Mouse (Mus musculus): Measurements from ENCODE around the gene Gm49630.
"Not testable (repeated sequence)": the region's sequence is repeated elsewhere in the genome, so short reads cannot be mapped to it uniquely, and the experiment has no call there.

The Gm49630 gene

DNA sequence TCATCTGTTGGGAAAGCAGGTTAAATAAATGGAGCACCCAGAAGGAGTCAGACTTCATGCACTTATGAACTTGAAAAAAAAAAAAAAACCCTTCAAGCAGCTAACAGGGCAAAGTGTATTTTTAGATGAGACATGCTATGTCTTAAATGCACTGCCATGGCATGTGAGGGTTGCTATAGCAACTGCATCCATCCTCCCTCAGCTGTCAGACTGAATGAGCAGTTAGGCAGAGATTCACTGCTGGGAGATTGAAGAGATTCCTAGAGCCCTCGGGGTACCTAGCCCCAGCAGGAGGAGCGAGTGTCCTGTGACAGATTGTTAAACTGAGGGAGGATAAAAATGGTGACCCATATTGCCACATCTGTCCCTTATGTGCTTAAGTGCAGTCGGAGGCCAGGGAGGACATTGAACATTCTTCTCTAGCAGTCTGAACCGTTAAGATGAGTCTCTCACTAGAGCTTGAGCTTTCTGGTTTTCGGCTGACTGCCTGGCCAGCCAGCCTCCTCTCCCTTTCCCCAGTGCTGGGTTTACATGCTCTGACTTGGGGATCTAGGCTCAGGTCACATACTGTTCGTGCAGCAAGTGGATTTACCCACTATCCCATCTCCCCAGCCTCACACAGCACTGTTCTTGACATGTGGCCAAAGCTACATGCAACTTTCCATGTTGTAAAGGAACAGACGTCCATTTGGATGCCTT lies 5.0 kb downstream of the Gm49630 start:
- not testable (repeated sequence) for DNase-seq (ENCODE audit: low spot score in 2 of 2)

DNA sequence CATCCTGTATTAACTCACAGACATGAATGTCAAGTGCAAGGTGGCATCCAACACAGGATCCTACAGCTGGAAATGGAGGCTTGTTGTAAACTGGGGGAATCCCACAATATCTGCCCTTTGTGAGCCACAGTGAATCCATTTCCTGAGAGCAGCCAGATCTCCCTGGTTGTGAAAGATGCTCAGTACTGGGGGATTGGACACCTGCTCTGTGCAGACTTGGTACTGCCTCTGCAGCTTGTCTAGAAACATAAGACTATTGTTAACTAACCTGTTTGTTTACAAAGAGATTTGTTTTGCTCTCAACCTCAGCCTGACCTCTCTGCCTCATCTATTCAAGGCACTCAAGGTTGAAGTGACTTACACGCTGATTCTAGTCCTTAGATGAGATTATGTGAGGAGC lies 5.5 kb downstream of the Gm49630 start:
- DNase-seq (ENCODE audit: low spot score in 2 of 2), result not testable (repeated sequence)

- not testable (repeated sequence) for DNase-seq (ENCODE audit: low spot score in 2 of 2)
Measured at GRCm38 (mm10) chr17:7365615-7366014, 6.2 kb downstream of the Gm49630 start.

DNA sequence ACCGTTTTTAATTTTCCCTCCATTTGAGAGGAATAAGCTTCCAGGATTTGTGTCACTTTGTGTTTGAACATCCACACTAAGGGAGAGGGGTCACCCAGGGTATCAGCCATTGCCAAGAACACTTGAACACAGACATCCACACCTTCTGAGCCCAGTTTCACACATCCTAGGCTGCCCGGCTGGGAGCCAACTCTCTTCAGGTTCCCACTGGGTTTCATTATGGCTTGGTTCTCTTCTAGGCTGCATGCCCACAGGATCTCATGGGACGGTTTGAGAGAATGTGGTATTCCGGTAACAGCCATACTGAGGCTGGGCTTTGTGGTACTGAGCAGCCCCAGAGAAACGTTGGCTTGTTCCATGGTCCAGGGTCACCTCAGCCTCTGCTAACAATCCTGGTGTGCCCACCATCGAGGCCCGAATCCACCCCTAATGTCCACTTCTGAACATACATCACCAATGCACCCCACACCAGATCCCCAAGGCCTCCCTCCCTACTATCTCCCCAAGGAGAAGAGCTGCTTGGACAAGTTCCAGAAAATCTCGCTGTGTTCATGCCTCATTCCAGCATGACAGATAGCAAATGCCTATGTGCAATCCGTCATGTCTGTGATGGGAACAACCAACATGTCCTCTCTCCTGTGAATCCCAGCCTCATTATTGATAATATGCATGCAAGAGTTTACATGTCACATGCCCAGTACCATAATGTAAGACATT lies 10.9 kb downstream of the Gm49630 start:
- not testable (repeated sequence) for DNase-seq (ENCODE audit: low spot score in 2 of 2)

- not testable (repeated sequence) for DNase-seq (ENCODE audit: low spot score in 2 of 2)
Measured at GRCm38 (mm10) chr17:7359806-7360205, 12.0 kb downstream of the Gm49630 start.

- DNase-seq (ENCODE audit: low spot score in 2 of 2), result not testable (repeated sequence)
Measured at GRCm38 (mm10) chr17:7352596-7352995, 19.2 kb downstream of the Gm49630 start, which contains the start of gene Ttll2. TSS of gene Ttll2 (minus strand) at chr17:7352696.

DNA sequence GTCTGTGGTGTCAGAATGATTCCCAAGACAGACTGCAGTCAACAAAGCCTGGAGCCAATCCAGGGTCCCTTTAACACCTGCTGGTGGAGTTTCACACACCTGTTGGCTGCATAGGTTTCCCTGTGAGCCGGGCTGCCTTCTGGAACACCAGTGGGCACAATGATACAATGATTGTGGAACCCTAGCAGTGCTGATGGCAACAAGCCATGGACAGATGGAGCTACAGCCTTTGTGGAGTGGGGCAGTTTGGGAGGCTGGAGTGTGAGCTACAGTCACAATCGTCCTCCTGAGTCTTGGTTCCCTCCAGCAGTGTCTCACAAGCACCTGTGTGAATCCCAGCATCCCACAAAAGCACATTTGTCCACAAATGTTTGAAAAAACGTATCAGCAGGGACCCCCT lies 23.0 kb downstream of the Gm49630 start:
- not testable (repeated sequence) for DNase-seq (ENCODE audit: low spot score in 2 of 2)

DNA sequence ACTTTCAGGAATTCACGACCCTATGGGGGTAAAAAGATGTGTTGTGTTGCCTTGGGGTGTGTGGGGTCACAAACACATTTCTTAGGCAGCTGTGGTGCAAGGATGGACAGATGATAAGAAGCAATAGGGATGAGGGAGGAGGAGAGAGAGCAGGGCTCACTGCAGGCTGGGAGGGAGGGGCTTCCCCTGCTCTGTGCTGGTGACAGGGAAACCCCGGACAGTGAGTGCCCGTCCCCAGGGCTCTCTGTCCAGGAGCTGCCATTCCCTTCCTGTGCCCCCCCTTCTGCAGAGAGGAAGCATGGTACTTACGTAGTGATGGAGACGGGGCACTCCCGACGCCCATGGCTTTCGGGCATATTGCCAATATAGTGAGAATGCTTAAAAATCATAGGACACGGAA lies 34.4 kb downstream of the Gm49630 start:
- not testable (repeated sequence) for DNase-seq (ENCODE audit: low spot score in 2 of 2)

DNA sequence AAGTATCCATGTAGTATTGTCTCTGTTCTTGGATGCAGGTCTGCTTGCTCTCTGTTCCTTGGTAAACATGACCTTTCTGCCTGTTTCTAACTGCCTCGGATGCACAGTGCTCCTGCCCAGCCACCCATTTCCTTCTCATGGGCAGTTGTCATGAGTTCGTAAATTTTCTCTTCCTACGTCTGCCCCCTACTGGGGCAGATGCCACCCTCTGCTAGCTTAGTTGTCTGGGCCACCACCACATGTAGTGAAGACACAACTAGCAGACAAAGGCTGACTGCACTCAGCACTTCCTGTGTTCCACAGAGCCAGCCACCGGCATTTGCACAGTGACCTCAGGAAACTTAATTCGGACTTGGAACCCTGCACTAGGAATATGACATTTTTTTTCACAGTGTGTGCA lies 39.0 kb downstream of the Gm49630 start:
- not testable (repeated sequence) for DNase-seq (ENCODE audit: low spot score in 2 of 2)

- not testable (repeated sequence) for DNase-seq (ENCODE audit: low spot score in 2 of 2)
Measured at GRCm38 (mm10) chr17:7326415-7326814, 45.4 kb downstream of the Gm49630 start.

DNA sequence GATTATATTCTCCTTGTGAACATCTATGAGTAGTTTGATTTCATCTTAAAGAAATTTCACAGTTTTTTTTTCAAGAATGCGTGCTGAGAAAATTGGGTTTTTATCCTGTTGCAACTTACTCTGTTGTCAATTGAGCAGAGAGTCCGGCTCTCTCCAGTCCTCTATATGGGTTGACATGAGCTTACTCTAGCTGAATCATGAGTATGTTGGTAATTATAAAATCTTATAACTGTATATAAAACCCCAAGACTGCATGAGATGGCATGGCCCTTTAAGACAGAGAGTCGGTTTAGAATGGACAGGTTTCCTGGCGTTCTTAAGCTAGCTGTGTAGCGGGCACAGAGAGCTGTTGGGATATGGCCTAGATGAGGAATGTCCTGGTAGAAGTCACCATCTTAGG lies 47.4 kb downstream of the Gm49630 start, which contains the start of gene Tcp10a:
Gene Tcp10a (plus strand): TSS at position 301 of the 400 bp plus-strand sequence.
- not testable (repeated sequence) for DNase-seq (ENCODE audit: low spot score in 2 of 2)

DNA sequence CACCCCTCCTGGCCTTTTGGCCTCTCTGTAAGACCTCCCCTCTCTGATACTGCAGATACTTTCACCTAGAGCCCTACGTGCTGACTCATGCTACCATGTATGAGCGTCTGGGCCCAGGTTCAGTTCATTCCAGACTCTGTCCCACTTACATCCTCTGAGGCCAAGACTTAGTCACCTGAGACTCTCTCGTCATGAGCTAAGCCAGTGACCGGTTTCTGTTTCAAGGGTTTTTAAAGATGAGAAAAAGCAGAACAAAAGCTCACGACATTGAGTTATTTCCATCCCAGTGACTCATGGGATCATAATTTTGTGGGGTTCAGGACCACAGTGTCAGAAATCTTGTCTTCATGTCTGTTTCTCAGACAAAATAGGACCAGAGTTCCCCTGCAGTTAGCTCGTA lies 52.0 kb downstream of the Gm49630 start:
- DNase-seq (ENCODE audit: low spot score in 2 of 2), result not testable (repeated sequence)

- not testable (repeated sequence) for DNase-seq (ENCODE audit: low spot score in 2 of 2)
Measured at GRCm38 (mm10) chr17:7315693-7316382, 55.9 kb downstream of the Gm49630 start.

- peak; percentile 11 to 14 for DNase-seq (ENCODE audit: low spot score in 2 of 2)
Measured at GRCm38 (mm10) chr17:7306278-7307196, 65.2 kb downstream of the Gm49630 start.
